ENCODE assay signal across 9 mouse cellular contexts in genomic region chr7:49249462-49249861, GRCm38 (mm10).
DNase-seq lines count a peak whose midpoint lies in the region; ATAC-seq and TF ChIP-seq lines count a peak whose summit lies in the region.
"Had no signal": no experiment of that assay in that cellular context is flagged by ENCODE, and none has a peak within 500 bp of the region (broad histone marks: within the 10 kb centered on the region; RNA-seq: fewer than 3 reads in every experiment).

No protein-coding gene starts in this region.

- WGBS in heart, embryonic 16.5 days = 54% methylated on average over 2 of the region's 2 CpGs
- 62% methylated on average over 2 of the region's 2 CpGs for WGBS in midbrain, embryonic 16.5 days
- WGBS in midbrain, embryonic 11.5 days = 89% methylated on average over 2 of the region's 2 CpGs
- WGBS in olfactory bulb, adult 2 months = 21% methylated on average over 2 of the region's 2 CpGs

- no peaks in the 10 kb centered on the region for H3K9me3 ChIP-seq in heart, embryonic 16.5 days (replicated peaks; ENCODE audit: control insufficient read depth, low read length)
- no peaks in the 10 kb centered on the region for H3K9me3 ChIP-seq in midbrain, embryonic 16.5 days (replicated peaks; ENCODE audit: control insufficient read depth, low read length, poor library complexity, severe bottlenecking)
- H3K9me3 ChIP-seq in midbrain, embryonic 11.5 days (ENCODE audit: control insufficient read depth, low read length) = no peaks in the 10 kb centered on the region
- H3K9me3 ChIP-seq: liver, embryonic 13.5 days had no signal

- peak overlapping the region; percentile 59 for H3K4me3 ChIP-seq in heart, embryonic 16.5 days (ENCODE audit: low read length)
- H3K4me3 ChIP-seq in midbrain, embryonic 16.5 days (ENCODE audit: low read depth, low read length) = no peak overlapping the region
- no peak overlapping the region for H3K4me3 ChIP-seq in midbrain, embryonic 11.5 days (ENCODE audit: low read depth, low read length)
- no peak overlapping the region for H3K4me3 ChIP-seq in embryonic fibroblast, embryonic 13.5 days (ENCODE audit: insufficient read depth, low read length)
- H3K4me3 ChIP-seq in olfactory bulb, adult 2 months (ENCODE audit: insufficient read depth, low read depth, low read length) = peak overlapping the region; percentile 17; the same call in 1 of the 2 replicates
- H3K4me3 ChIP-seq: liver, embryonic 13.5 days had no signal

- H3K4me1 ChIP-seq in heart, embryonic 16.5 days (ENCODE audit: control insufficient read depth, insufficient read depth, low read length) = peaks cover 33% of the 10 kb centered on the region
- H3K4me1 ChIP-seq in midbrain, embryonic 16.5 days (ENCODE audit: control insufficient read depth, insufficient read depth, low read length) = peaks cover 30% of the 10 kb centered on the region
- peaks cover 15% of the 10 kb centered on the region for H3K4me1 ChIP-seq in midbrain, embryonic 11.5 days (ENCODE audit: control insufficient read depth, insufficient read depth, low read length)
- peaks cover 18% of the 10 kb centered on the region for H3K4me1 ChIP-seq in embryonic fibroblast, embryonic 13.5 days (ENCODE audit: control insufficient read depth, insufficient read depth, low read length)
- H3K4me1 ChIP-seq in olfactory bulb, adult 2 months (ENCODE audit: control insufficient read depth, insufficient read depth, low read length) = peaks cover 55% of the 10 kb centered on the region

- peak overlapping the region; percentile 61; the same call in 1 of the 2 replicates for H3K9ac ChIP-seq in heart, embryonic 16.5 days (ENCODE audit: low read length)
- no peak overlapping the region for H3K9ac ChIP-seq in midbrain, embryonic 16.5 days (ENCODE audit: low read depth, low read length)
- no peak overlapping the region for H3K9ac ChIP-seq in midbrain, embryonic 11.5 days (ENCODE audit: low read length)
- H3K9ac ChIP-seq: liver, embryonic 13.5 days had no signal

- ATAC-seq in heart, embryonic 16.5 days (replicated peaks; ENCODE audit: extremely low read depth, insufficient read depth, low FRiP score) = no peak
- ATAC-seq in midbrain, embryonic 16.5 days = no peak
- ATAC-seq in midbrain, embryonic 11.5 days (ENCODE audit: low FRiP score) = no peak

- H3K27ac ChIP-seq in heart, embryonic 16.5 days (ENCODE audit: low read length) = peak overlapping the region; percentile 28; the same call in 1 of the 2 replicates
- no peak overlapping the region for H3K27ac ChIP-seq in midbrain, embryonic 16.5 days (ENCODE audit: low read length)
- no peak overlapping the region for H3K27ac ChIP-seq in midbrain, embryonic 11.5 days (ENCODE audit: low read depth, low read length)
- H3K27ac ChIP-seq in embryonic fibroblast, embryonic 13.5 days (ENCODE audit: insufficient read depth, low read length) = peak overlapping the region; percentile 87
- H3K27ac ChIP-seq in olfactory bulb, adult 2 months (ENCODE audit: insufficient read depth, low read depth, low read length) = no peak overlapping the region
- H3K27ac ChIP-seq: liver, embryonic 13.5 days had no signal

- H3K36me3 ChIP-seq in heart, embryonic 16.5 days (ENCODE audit: control insufficient read depth, insufficient read depth) = no peaks in the 10 kb centered on the region
- H3K36me3 ChIP-seq in midbrain, embryonic 16.5 days (ENCODE audit: control insufficient read depth, insufficient read depth, low read length) = no peaks in the 10 kb centered on the region
- H3K36me3 ChIP-seq in midbrain, embryonic 11.5 days (ENCODE audit: control insufficient read depth, insufficient read depth, low read length) = no peaks in the 10 kb centered on the region
- H3K36me3 ChIP-seq: G1E; liver, embryonic 13.5 days had no signal

- no peak for TF ChIP-seq POLR2A in embryonic fibroblast, embryonic 13.5 days (IDR thresholded peaks at IDR 0.05; ENCODE audit: low read depth, low read length)
- TF ChIP-seq POLR2A in olfactory bulb, adult 2 months (IDR thresholded peaks at IDR 0.05; ENCODE audit: insufficient read depth, low read depth, low read length) = no peak

- peaks cover 5% of the 10 kb centered on the region; the same call in 1 of the 2 replicates for H3K27me3 ChIP-seq in heart, embryonic 16.5 days (ENCODE audit: control insufficient read depth, insufficient read depth, low read length)
- H3K27me3 ChIP-seq in midbrain, embryonic 16.5 days (ENCODE audit: control insufficient read depth, insufficient read depth, low read depth, low read length) = no peaks in the 10 kb centered on the region
- H3K27me3 ChIP-seq in midbrain, embryonic 11.5 days (ENCODE audit: control insufficient read depth, insufficient read depth, low read length) = peaks cover 24% of the 10 kb centered on the region

- DNase-seq in heart, adult 8-10 months (ENCODE audit: low spot score) = no peak
- no peak for DNase-seq in midbrain, embryonic 11.5 days (ENCODE audit: low spot score, missing footprints)
- no peak for DNase-seq in adrenal gland, postnatal 10 days

- H3K4me2 ChIP-seq in heart, embryonic 16.5 days (ENCODE audit: low read depth, low read length) = peak overlapping the region; percentile 71
- peak overlapping the region; percentile 88 for H3K4me2 ChIP-seq in midbrain, embryonic 16.5 days (ENCODE audit: low read length)
- no peak overlapping the region for H3K4me2 ChIP-seq in midbrain, embryonic 11.5 days
- H3K4me2 ChIP-seq: liver, embryonic 13.5 days had no signal

- no peak for TF ChIP-seq CTCF in embryonic fibroblast, embryonic 13.5 days (IDR thresholded peaks at IDR 0.05; ENCODE audit: borderline replicate concordance, insufficient read depth, low read length)
- TF ChIP-seq CTCF in olfactory bulb, adult 2 months (IDR thresholded peaks at IDR 0.05; ENCODE audit: insufficient read depth, low read depth, low read length) = no peak

Comparison
In these comparisons a context has a peak if more than half of its experiments do, and no peak if none do; other contexts are left out.
1. H3K27ac ChIP-seq: peak in heart, embryonic 16.5 days (single experiment) and embryonic fibroblast, embryonic 13.5 days (single experiment); none in midbrain, embryonic 16.5 days (single experiment), midbrain, embryonic 11.5 days (single experiment) and olfactory bulb, adult 2 months (single experiment).
2. H3K4me3 ChIP-seq: peak in heart, embryonic 16.5 days (single experiment) and olfactory bulb, adult 2 months (single experiment); none in midbrain, embryonic 16.5 days (single experiment), midbrain, embryonic 11.5 days (single experiment) and embryonic fibroblast, embryonic 13.5 days (single experiment).